Mouse (Mus musculus) myocyte (in vitro differentiated cells): ENCODE measurements at regions not wholly inside any gene's neighbourhood (a gene's known extent, or its start where the extent isn't known, plus 50 kb on each side); places are given as distances from the start of the nearest gene placed in this dataset.

ENCODE experiments used
- H3K27me3 ChIP-seq: one replicate; pipeline ENCODE4 v1.6.1; 2011; ENCODE audit not compliant: control insufficient read depth, insufficient read depth, insufficient read length
- H3K36me3 ChIP-seq: one replicate; pipeline ENCODE4 v1.6.1; 2011; ENCODE audit not compliant: control insufficient read depth, insufficient read depth
- H3K4me2 ChIP-seq: one replicate; pipeline ENCODE4 v1.6.1; 2011; ENCODE audit warnings: low read depth, control low read depth
- H3K4me3 ChIP-seq: one replicate; pipeline ENCODE4 v1.5.1; 2011; ENCODE audit warnings: mild to moderate bottlenecking, control low read depth, moderate library complexity
- H3K79me2 ChIP-seq: one replicate; pipeline ENCODE4 v1.6.1; 2011; ENCODE audit not compliant: control insufficient read depth, insufficient read depth
- H3ac ChIP-seq: one replicate; pipeline ENCODE4 v1.6.1; 2011; ENCODE audit not compliant: control insufficient read depth, insufficient read length
- CEBPB ChIP-seq: IDR thresholded peaks from 2 replicates; pipeline ENCODE4 v1.6.1; 2011; ENCODE audit warnings: mild to moderate bottlenecking, moderate library complexity; ENCODE audit not compliant: poor library complexity, insufficient read depth, severe bottlenecking
- E2F4 ChIP-seq: IDR thresholded peaks from one replicate; pipeline ENCODE4 v1.6.1; 2011; ENCODE audit warnings: mild to moderate bottlenecking, control low read depth, moderate library complexity; ENCODE audit not compliant: insufficient read depth
- MAX ChIP-seq: IDR thresholded peaks from one replicate; pipeline ENCODE4 v1.6.1; 2011; ENCODE audit warnings: low read depth, mild to moderate bottlenecking, control low read depth
- MYOD1 ChIP-seq, 3 experiments: IDR thresholded peaks; one replicate each; pipeline ENCODE4 v1.6.1; 2011; ENCODE audit warnings: control low read depth in 2 of 3, low read depth in 2 of 3, mild to moderate bottlenecking in 2 of 3, moderate library complexity in 1 of 3; ENCODE audit not compliant: insufficient read length in 2 of 3, control insufficient read depth in 1 of 3
- MYOG ChIP-seq, 3 experiments: IDR thresholded peaks; one replicate each; pipeline ENCODE4 v1.6.1; 2011; ENCODE audit warnings: control low read depth in 2 of 3, low read depth in 2 of 3, mild to moderate bottlenecking in 2 of 3; ENCODE audit not compliant: insufficient read length in 2 of 3, control insufficient read depth in 1 of 3, insufficient read depth in 1 of 3
- POLR2A ChIP-seq: IDR thresholded peaks from one replicate; pipeline ENCODE4 v1.6.1; 2011; ENCODE audit warnings: low read depth, mild to moderate bottlenecking, control low read depth, moderate library complexity; ENCODE audit not compliant: insufficient read length
- POLR2AphosphoS2 ChIP-seq: IDR thresholded peaks from one replicate; pipeline ENCODE4 v1.6.1; 2011; ENCODE audit warnings: low read depth, control low read depth; ENCODE audit not compliant: insufficient read length
- REST ChIP-seq: IDR thresholded peaks from one replicate; pipeline ENCODE4 v1.6.1; 2011; ENCODE audit warnings: mild to moderate bottlenecking, control low read depth, moderate library complexity; ENCODE audit not compliant: insufficient read depth, insufficient read length
- SRF ChIP-seq: IDR thresholded peaks from one replicate; pipeline ENCODE4 v1.6.1; 2011; ENCODE audit warnings: low read depth; ENCODE audit not compliant: control insufficient read depth, insufficient read length
- TCF12 ChIP-seq: IDR thresholded peaks from one replicate; pipeline ENCODE4 v1.6.1; 2011; ENCODE audit warnings: mild to moderate bottlenecking, control low read depth; ENCODE audit not compliant: poor library complexity, insufficient read depth, severe bottlenecking
- TCF3 ChIP-seq: IDR thresholded peaks from one replicate; pipeline ENCODE4 v1.6.1; 2011; ENCODE audit warnings: low read depth, control low read depth; ENCODE audit not compliant: insufficient read length
- USF1 ChIP-seq: IDR thresholded peaks from one replicate; pipeline ENCODE4 v1.6.1; 2011; ENCODE audit warnings: low read depth, mild to moderate bottlenecking, control low read depth, moderate library complexity

GRCm38 (mm10) chr12:26821257-26821968, 352.4 kb downstream of the Cmpk2 start:
- TF ChIP-seq USF1 (no peak), MYOD1 (IDR thresholded peaks at IDR 0.05; ENCODE audit: control insufficient read depth in 1 of 3, insufficient read length in 2 of 3, low read depth in 2 of 3) (no peak), TCF12 (no peak), POLR2AphosphoS2 (no peak), E2F4 (no peak), SRF (no peak), POLR2A (no peak), MAX (no peak)
- H3K4me2 ChIP-seq = no peak overlapping the region
- H3K36me3 ChIP-seq = no peaks in the 10 kb centered on the region
- H3K4me3 ChIP-seq = no peak overlapping the region
- no peaks in the 10 kb centered on the region for H3K79me2 ChIP-seq
- no peaks in the 10 kb centered on the region for H3K27me3 ChIP-seq
- no peak overlapping the region for H3ac ChIP-seq

- Histone ChIP-seq H3K4me3 (no peak overlapping the region), H3ac (no peak overlapping the region), H3K79me2 (no peaks in the 10 kb centered on the region), H3K4me2 (no peak overlapping the region), H3K36me3 (no peaks in the 10 kb centered on the region), H3K27me3 (no peaks in the 10 kb centered on the region)
- no peak for TF ChIP-seq SRF
- TF ChIP-seq MAX = no peak
- no peak for TF ChIP-seq POLR2AphosphoS2
- TF ChIP-seq USF1 = no peak
- no peak for TF ChIP-seq TCF12
- TF ChIP-seq TCF3 = no peak
- no peak for TF ChIP-seq REST
- TF ChIP-seq CEBPB = no peak
- TF ChIP-seq MYOD1 (IDR thresholded peaks at IDR 0.05; ENCODE audit: control insufficient read depth in 1 of 3, insufficient read length in 2 of 3, low read depth in 2 of 3) = no peak
- no peak for TF ChIP-seq MYOG (IDR thresholded peaks at IDR 0.05; ENCODE audit: control insufficient read depth in 1 of 3, insufficient read depth in 1 of 3, insufficient read length in 2 of 3, low read depth in 2 of 3)
- no peak for TF ChIP-seq POLR2A
- TF ChIP-seq E2F4 = no peak
Observed at GRCm38 (mm10) chr12:26817866-26818265, 348.9 kb downstream of the Cmpk2 start.

GRCm38 (mm10) chr12:26815771-26816170, 346.8 kb downstream of the Cmpk2 start:
- no peaks in the 10 kb centered on the region for H3K36me3 ChIP-seq
- no peak overlapping the region for H3K4me3 ChIP-seq
- TF ChIP-seq MAX (no peak), SRF (no peak), USF1 (no peak), TCF12 (no peak), E2F4 (no peak), REST (no peak), POLR2AphosphoS2 (no peak)
- no peak overlapping the region for H3ac ChIP-seq
- H3K79me2 ChIP-seq = no peaks in the 10 kb centered on the region
- no peaks in the 10 kb centered on the region for H3K27me3 ChIP-seq
- no peak overlapping the region for H3K4me2 ChIP-seq

GRCm38 (mm10) chr12:26810565-26811177, 341.7 kb downstream of the Cmpk2 start:
- TF ChIP-seq MYOD1 (IDR thresholded peaks at IDR 0.05; ENCODE audit: control insufficient read depth in 1 of 3, insufficient read length in 2 of 3, low read depth in 2 of 3) (no peak), POLR2A (no peak), MAX (no peak), TCF3 (no peak), POLR2AphosphoS2 (no peak), TCF12 (no peak), CEBPB (no peak), USF1 (no peak), MYOG (IDR thresholded peaks at IDR 0.05; ENCODE audit: control insufficient read depth in 1 of 3, insufficient read depth in 1 of 3, insufficient read length in 2 of 3, low read depth in 2 of 3) (no peak), E2F4 (no peak), SRF (no peak), REST (no peak)
- Histone ChIP-seq H3K4me2 (no peak overlapping the region), H3K4me3 (no peak overlapping the region)

GRCm38 (mm10) chr12:26809670-26810069, 340.7 kb downstream of the Cmpk2 start:
- Histone ChIP-seq H3K79me2 (no peaks in the 10 kb centered on the region), H3K4me3 (no peak overlapping the region), H3K27me3 (no peaks in the 10 kb centered on the region), H3K4me2 (no peak overlapping the region), H3ac (no peak overlapping the region), H3K36me3 (no peaks in the 10 kb centered on the region)
- no peak for TF ChIP-seq MYOG (IDR thresholded peaks at IDR 0.05; ENCODE audit: control insufficient read depth in 1 of 3, insufficient read depth in 1 of 3, insufficient read length in 2 of 3, low read depth in 2 of 3)
- no peak for TF ChIP-seq TCF12
- TF ChIP-seq SRF = no peak
- TF ChIP-seq POLR2AphosphoS2 = no peak
- no peak for TF ChIP-seq E2F4
- TF ChIP-seq MAX = no peak
- no peak for TF ChIP-seq MYOD1 (IDR thresholded peaks at IDR 0.05; ENCODE audit: control insufficient read depth in 1 of 3, insufficient read length in 2 of 3, low read depth in 2 of 3)
- TF ChIP-seq CEBPB = no peak
- no peak for TF ChIP-seq USF1
- TF ChIP-seq REST = no peak
- TF ChIP-seq POLR2A = no peak
- no peak for TF ChIP-seq TCF3

More at GRCm38 (mm10) chr12:26810565-26811177, 341.7 kb downstream of the Cmpk2 start:
- no peak overlapping the region for H3ac ChIP-seq
- no peaks in the 10 kb centered on the region for H3K36me3 ChIP-seq
- H3K79me2 ChIP-seq = no peaks in the 10 kb centered on the region
- no peaks in the 10 kb centered on the region for H3K27me3 ChIP-seq
